Mouse (Mus musculus) layer of hippocampus, postnatal 25 days (tissue): ENCODE data around the gene Ush1g. TPM values are rescaled to one million over a fixed set of nuclear protein-coding genes. Genes with fewer than 3 reads are reported as not detected.

Source experiments
- DNase-seq, 2 experiments: peaks; one replicate each; pipeline ENCODE4 v3.0.0; 2022; ENCODE audit warnings: mixed read lengths in 2 of 2, low spot score in 1 of 2; ENCODE audit errors: extremely low spot score in 1 of 2
- total RNA-seq, 2 experiments: library from RNA; stranded (reverse); gene quantifications; 2 replicates each; pipeline ENCODE4 v1.2.3; 2021

Gene Ush1g
- total RNA-seq, 2 experiments from 2014 or later, result 0.31 to 0.59 TPM

DNA sequence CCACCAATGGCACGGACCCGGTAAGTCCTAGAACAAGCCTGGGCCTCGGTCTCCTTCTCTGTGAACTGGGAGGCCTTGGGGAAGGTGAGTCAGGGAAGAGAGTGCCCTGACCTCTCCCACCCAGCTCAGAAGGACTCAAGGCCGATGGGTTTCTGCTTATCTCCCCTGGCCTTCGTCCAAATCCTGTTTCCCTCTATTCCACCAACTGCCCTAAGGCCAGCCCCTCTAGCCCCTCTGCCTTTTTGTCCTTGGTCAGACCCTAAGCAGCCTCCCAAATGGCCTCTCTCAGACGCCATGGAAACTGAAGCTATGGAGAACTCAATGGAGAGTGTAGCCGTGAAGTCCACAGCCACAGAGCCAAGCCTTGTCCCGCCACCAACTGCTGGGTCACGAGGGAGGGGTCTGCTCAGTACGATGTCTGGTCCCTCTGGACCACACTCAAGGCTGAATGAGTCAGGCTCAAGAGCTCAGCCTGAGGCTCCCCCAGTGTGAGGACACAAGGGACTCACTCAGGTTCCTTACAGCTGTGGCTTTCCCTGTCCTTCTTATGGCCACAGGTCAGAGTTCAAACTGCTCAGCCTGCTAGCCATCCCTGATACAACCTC lies 48.8 kb downstream of the Ush1g start:
- no peak for DNase-seq

DNA sequence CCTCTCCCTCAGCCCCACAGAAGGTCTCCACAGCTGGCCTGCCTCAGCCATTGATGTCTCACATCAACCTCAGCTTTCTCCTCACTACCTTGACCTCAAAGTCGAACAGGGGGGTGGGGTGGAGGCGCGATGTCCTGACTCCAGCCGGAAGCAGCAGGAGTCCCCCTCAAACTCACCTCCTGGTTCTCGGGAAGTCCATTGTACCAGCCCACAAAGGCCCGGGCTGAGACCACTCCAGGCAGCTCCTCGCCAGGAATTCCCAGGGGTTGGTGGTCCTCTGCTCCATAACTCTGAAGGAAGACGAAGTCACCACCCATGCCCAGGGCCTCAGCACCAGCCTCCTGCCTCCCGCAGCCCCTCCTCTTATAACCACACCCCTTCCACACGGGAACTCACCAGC lies 50.4 kb downstream of the Ush1g start:
- no peak for DNase-seq

DNA sequence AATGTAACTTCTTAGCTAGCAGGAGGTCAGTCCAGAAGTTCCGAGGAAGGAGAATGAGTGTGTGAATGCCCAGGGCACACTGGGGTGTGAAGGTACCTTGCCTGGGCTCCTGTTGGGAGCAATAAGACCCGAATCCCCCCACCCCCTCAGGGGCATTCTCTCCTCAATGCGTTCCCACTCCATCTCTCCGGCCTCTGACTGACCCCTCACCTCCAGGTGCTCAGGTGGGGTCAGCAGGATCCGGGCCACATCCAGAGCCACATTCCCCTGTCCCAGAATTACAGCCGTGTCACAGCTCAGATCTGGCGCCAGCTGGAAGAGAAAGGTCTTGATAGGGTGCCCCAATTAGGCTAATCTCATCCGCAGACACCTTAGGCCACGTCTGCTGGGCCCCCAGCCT lies 50.8 kb downstream of the Ush1g start:
- DNase-seq, result no peak

DNA sequence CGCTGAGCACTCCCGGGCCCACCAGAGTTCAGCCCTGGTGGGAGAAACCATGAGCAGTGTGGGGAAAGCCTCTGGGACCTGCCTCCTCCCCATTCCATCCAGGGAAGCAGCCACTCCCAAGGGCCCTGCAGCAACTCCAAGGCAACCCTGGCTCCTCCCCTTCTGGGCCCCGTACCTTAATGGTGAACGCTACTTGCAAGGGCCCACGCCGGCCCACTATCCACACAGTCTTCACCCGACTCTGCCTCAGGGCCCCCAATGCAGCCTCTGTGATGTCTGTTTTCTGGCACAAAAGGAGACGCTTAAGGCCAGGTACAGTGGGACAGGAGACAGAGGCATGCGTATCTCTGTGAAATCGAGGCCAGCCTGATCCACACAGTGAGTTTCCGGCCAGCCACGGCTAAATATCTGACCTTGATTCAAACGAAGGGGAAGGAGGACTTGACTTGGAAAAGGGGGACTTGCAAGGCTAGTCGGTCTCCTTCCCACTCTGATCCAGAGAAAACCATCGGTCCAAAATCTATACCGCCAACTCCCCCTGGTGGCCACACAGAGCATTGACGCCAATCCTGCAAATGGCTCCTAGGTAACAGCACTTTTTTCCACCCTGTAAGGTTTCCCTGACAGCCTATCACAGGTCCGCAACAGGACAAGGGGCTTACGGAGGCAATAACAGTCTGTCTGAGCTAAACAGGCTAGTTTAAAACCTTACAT lies 51.5 kb downstream of the Ush1g start:
- peak; percentile 74 to 91 for DNase-seq

DNA sequence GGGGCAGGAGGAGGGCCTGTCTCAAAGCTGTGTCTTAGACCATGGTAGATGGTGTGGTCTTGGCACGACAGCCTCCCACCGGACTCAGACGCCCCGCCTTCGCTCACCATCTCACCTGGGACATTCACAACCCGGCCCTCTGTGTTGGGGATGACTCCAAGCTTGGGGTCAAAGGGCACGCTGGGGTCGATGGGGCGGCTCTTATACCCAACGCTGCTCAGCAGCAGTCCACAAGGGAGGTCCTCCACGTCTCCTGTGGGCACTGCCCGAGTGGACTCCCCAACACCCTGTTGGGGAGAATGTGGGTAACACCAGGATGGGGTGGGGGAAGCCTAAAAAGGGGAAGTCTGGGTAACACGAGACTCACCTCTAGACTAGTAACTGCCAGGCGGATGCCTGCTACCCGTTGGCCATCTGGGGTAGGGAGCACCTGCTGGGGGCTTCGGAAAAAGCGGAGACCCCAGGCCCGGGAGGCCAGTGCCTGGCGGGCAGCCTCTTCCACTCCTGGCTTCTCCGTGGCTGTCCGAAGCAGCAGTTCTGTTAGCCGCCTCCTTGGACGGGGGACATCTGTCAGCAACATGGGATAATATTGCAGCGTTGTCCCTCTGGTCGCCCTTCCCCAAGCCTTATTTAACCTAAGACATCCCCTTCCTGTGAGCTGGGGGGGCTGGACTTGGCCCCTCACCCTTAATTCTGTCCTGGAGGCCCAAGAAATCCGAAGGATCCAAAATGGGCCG lies 52.3 kb downstream of the Ush1g start:
- no peak for DNase-seq

DNA sequence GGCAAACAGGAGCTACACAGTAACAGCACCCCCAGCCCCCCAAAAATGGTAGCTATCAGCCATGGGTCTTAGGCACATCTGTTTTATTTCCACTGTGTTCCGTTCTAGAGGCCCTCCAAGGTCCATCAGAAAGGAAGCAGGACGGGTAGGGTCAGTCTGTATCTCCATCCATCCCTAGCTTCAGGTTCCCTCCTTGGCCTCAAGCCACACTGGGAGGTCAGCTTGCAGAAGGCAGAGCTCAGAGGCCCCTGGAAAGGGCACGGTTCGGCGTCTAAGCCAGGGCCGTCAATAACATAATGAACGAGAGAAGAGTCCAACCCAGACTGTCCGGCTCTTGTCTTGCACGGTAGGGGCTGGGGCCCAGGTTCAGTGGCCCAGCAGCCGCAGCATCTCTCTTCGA lies 53.9 kb downstream of the Ush1g start:
- no peak for DNase-seq

DNA sequence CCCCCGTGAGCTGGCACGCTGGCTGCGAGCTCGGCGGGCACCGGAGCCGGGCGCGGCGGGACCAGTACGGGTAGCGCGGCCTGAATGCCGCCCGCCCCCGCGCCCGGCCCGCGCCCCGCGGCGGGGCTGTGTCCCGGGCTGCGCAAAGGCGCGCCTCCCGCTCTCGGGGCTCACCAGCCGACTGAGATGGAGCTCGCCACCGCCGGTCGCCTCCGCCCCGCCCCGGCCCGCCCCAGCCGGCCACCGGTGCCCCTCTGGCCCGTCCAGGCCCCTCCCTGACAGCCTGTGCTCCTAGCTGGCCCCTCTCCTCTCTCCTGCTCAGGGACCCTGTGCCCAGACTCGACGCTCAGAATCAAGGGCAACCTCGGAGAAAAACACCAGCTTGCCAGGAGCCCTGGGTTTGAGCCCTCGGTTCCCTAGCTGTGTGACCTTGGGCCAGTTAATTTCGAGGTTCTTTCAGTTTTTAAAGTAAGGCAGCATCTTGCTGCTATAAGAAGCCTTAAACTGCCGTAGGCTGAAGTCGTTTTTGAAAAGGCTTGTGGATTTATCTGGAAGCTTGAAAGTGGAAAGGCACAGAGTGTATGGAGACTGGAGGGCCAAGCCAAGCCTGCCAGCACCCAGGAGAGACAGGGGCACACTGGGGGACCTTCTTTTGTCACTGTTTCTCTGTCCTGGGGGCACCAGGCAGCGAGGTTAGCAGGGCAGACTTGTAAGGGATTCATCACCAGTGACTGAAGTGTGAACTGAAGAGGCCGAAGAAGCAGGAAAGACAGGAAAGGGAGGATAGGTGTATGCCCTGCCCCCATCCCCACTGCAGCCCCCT lies 54.6 kb downstream of the Ush1g start, which contains the start of gene Grin2c:
Grin2c (minus strand) TSS at position 183 of the 823 bp plus-strand sequence.
- no peak for DNase-seq

DNA sequence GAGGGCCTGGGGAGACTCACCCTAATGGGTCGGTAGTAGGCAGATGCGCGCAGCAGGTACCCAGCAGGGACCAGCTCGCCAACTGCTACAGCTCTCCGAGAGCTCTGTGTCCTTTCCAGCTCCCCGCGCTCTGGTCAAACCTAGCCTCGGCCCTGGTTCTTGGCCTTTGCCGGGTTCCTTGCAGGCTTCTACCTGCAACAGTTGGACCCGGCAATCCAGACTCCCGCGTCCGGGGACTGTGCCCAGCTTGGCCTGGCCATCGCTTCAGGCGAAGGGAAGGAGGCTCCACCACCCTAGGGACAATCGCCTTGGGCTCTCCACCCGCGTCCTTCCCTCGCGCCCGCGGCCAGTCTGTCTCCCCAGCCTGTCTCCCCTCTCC lies 55.5 kb downstream of the Ush1g start:
- DNase-seq, result no peak

DNA sequence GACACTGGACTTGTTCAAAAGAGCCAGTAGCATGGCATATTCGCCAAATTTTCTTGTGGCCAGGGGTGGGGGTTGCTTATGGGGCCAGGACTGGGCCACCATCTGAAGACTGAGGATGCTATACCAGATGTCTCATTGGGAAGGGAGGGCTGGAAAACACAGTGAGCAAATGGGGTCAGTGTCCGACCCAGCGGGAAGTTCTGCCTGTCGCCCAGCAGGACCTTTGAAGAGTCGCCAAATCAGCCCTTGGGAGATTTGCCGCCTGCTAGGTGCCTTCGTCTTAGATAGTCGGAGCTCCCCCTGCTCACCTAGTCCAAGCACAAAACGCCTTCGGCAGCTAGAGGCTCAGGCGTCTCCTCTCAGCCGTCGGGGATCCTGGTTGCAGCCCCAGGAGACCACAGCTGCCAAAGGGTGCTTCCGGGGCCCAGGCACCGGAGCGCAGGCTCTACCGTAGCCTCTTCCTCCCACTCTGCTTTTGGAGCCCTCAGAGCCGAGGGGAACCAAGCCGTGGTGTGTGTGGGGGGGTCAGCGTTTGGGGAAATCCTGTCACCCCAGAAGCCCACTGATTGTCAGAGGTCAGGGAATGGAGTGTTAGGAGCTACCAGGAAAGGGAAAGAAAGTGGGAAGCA lies 56.0 kb downstream of the Ush1g start:
- no peak for DNase-seq

Other genes starting within 250 kb of the Ush1g start
- 1 to 10 TPM; 1.8 to 2.0 TPM for gene Rab37, start 230.6 kb downstream of the Ush1g start, total RNA-seq
- gene Cd300lf, start 188.0 kb downstream of the Ush1g start, total RNA-seq, result under 1 TPM; 0.35 to 0.39 TPM
- 10 to 100 TPM; 74.8 to 76.3 TPM for gene Slc9a3r1, start 158.7 kb downstream of the Ush1g start, total RNA-seq
- 10 to 100 TPM; 19.0 to 19.4 TPM for gene Tmem104, start 134.6 kb downstream of the Ush1g start, total RNA-seq
- 10 to 100 TPM; 16.6 to 21.3 TPM for gene Nat9, start 134.2 kb downstream of the Ush1g start, total RNA-seq
- gene Grin2c, start 54.8 kb downstream of the Ush1g start, total RNA-seq, result 10 to 100 TPM; 47.3 to 47.4 TPM
- gene Fdxr, start 45.0 kb downstream of the Ush1g start, total RNA-seq, result 10 to 100 TPM; 18.6 to 21.2 TPM
- gene Fads6, start 24.4 kb downstream of the Ush1g start, total RNA-seq, result 10 to 100 TPM; 11.2 to 12.1 TPM
- under 1 TPM in 1 of 2 experiments, not detected in 1; 0.15 TPM for gene Otop2, start 14.9 kb downstream of the Ush1g start, total RNA-seq
- gene Otop3, start 12.7 kb upstream of the Ush1g start, total RNA-seq, result under 1 TPM in 1 of 2 experiments, not detected in 1; 0.17 TPM
- 100 to 1,000 TPM in 1 of 2 experiments, 10 to 100 TPM in 1; 98.8 to 107 TPM for gene Hid1, start 45.7 kb upstream of the Ush1g start, total RNA-seq
- gene Cdr2l, start 59.9 kb upstream of the Ush1g start, total RNA-seq, result 10 to 100 TPM; 21.7 to 22.8 TPM
- gene Mrpl58, start 81.7 kb upstream of the Ush1g start, total RNA-seq, result 100 to 1,000 TPM; 102 to 103 TPM
- 100 to 1,000 TPM; 459 to 515 TPM for gene Atp5h, start 97.9 kb upstream of the Ush1g start, total RNA-seq
- gene Kctd2, start 98.1 kb upstream of the Ush1g start, total RNA-seq, result 10 to 100 TPM; 65.4 to 74.6 TPM
- not detected for gene Trim80, start 118.5 kb upstream of the Ush1g start, total RNA-seq
- gene Slc16a5, start 140.4 kb upstream of the Ush1g start, total RNA-seq, result not detected
- gene Armc7, start 153.6 kb upstream of the Ush1g start, total RNA-seq, result 10 to 100 TPM in 1 of 2 experiments, 1 to 10 TPM in 1; 9.3 to 10.3 TPM
- 10 to 100 TPM; 68.8 to 70.4 TPM for gene Nt5c, start 169.8 kb upstream of the Ush1g start, total RNA-seq
- 100 to 1,000 TPM; 134 to 165 TPM for gene Jpt1, start 192.3 kb upstream of the Ush1g start, total RNA-seq
- gene Sumo2, start 214.2 kb upstream of the Ush1g start, total RNA-seq, result 100 to 1,000 TPM; 329 to 353 TPM
- gene Nup85, start 242.4 kb upstream of the Ush1g start, total RNA-seq, result 10 to 100 TPM; 44.5 to 44.9 TPM